ENCODE assay signal across 1 mouse cellular context in genomic region chr9:20898511-20899073, GRCm38 (mm10).
TF ChIP-seq lines count a peak whose summit lies in the region.

Eif3g (minus strand) TSS chr9:20898623.

TF ChIP-seq in CH12.LX, 34 proteins besides CTCF, POLR2A, EP300 and RAD21 (continued from another document):
- TF ChIP-seq POLR2AphosphoS2 (IDR thresholded peaks at IDR 0.05; ENCODE audit: low read depth, low read length) (0 out of 2 replicates have a peak, but pooled peaks have one; percentile 38), GABPA (IDR thresholded peaks at IDR 0.05; ENCODE audit: insufficient replicate concordance, low read depth, low read length) (peak; percentile 70; the same call in 1 of the 2 replicates), KAT2A (IDR thresholded peaks at IDR 0.05; ENCODE audit: insufficient replicate concordance, low read length) (peak; percentile 83; the same call in 1 of the 2 replicates), JUN (IDR thresholded peaks at IDR 0.05; ENCODE audit: insufficient read depth, low read depth, low read length) (no peak), HCFC1 (IDR thresholded peaks at IDR 0.05; ENCODE audit: low read depth, low read length) (peak; percentile 93), TCF12 (IDR thresholded peaks at IDR 0.05; ENCODE audit: low read depth, low read length) (peak; percentile 92), MYC (IDR thresholded peaks at IDR 0.05; ENCODE audit: low read depth, low read length) (peak; percentile 88), USF2 (conservative IDR thresholded peaks at IDR 0.05; ENCODE audit: low read depth, low read length) (no peak), ELF1 (IDR thresholded peaks at IDR 0.05; ENCODE audit: low read depth, low read length) (peak; percentile 84), SMC3 (IDR thresholded peaks at IDR 0.05; ENCODE audit: low read depth, low read length) (peak; percentile 74), MAZ (IDR thresholded peaks at IDR 0.05; ENCODE audit: low read depth, low read length) (no peak), SIN3A (IDR thresholded peaks at IDR 0.05; ENCODE audit: low read length) (peak; percentile 88), NRF1 (IDR thresholded peaks at IDR 0.05; ENCODE audit: low read depth, low read length) (peak; percentile 57), NELFE (IDR thresholded peaks at IDR 0.05; ENCODE audit: low read depth, low read length) (peak; percentile 80), CHD2 (IDR thresholded peaks at IDR 0.05; ENCODE audit: low read length) (no peak), MAX (IDR thresholded peaks at IDR 0.05; ENCODE audit: low read length) (peak; percentile 69), BHLHE40 (IDR thresholded peaks at IDR 0.05; ENCODE audit: low read depth, low read length) (no peak)
